ENCODE assay signal across 8 mouse cellular contexts in genomic region chr4:118089939-118090338, GRCm38 (mm10). TPM values are rescaled to one million over a fixed set of nuclear protein-coding genes. Genes with fewer than 3 reads are reported as not detected.
DNase-seq lines count a peak whose midpoint lies in the region; ATAC-seq and TF ChIP-seq lines count a peak whose summit lies in the region.
"Had no signal": no experiment of that assay in that cellular context is flagged by ENCODE, and none has a peak within 500 bp of the region (broad histone marks: within the 10 kb centered on the region; RNA-seq: fewer than 3 reads in every experiment).

No protein-coding gene starts in this region.

- no peak for TF ChIP-seq POLR2A in liver, adult 2 months (IDR thresholded peaks at IDR 0.05; ENCODE audit: extremely low read depth, insufficient read depth, low read length)

- DNase-seq in liver, adult 2 months (ENCODE audit: extremely low read depth, low read depth, low spot score), result peak; percentile 66
- DNase-seq in T-cell, adult 2 months (ENCODE audit: low spot score), result peak; percentile 16
- peak; percentile 54 for DNase-seq in cerebellum, adult 9-11 months
- peak; percentile 43 to 63 for DNase-seq in kidney, adult 8-10 months
- peak; percentile 49 for DNase-seq in lung, postnatal 25 days (ENCODE audit: low spot score)
- peak; percentile 56 for DNase-seq in testis, postnatal 10 days (ENCODE audit: low spot score)

- no peak for ATAC-seq in liver, embryonic 12.5 days

- H3K4me2 ChIP-seq in liver, embryonic 12.5 days, result no peak overlapping the region
- H3K4me2 ChIP-seq: lung, embryonic 15.5 days had no signal

- H3K9me3 ChIP-seq in liver, embryonic 12.5 days (replicated peaks), result no peaks in the 10 kb centered on the region
- H3K9me3 ChIP-seq: lung, embryonic 15.5 days had no signal

- peak; percentile 84 for TF ChIP-seq CTCF in liver, adult 2 months (IDR thresholded peaks at IDR 0.05; ENCODE audit: low read depth, low read length)

- peaks cover 6% of the 10 kb centered on the region; the same call in 1 of the 2 replicates for H3K4me1 ChIP-seq in liver, adult 2 months (ENCODE audit: control insufficient read depth, insufficient read depth, low read length)
- H3K4me1 ChIP-seq in liver, embryonic 12.5 days, result peaks cover 10% of the 10 kb centered on the region

- no peaks in the 10 kb centered on the region for H3K36me3 ChIP-seq in liver, adult 2 months (ENCODE audit: control insufficient read depth, insufficient read depth, low read length)
- no peaks in the 10 kb centered on the region for H3K36me3 ChIP-seq in liver, embryonic 12.5 days
- H3K36me3 ChIP-seq: lung, embryonic 15.5 days had no signal

- no peak overlapping the region for H3K4me3 ChIP-seq in liver, adult 2 months (ENCODE audit: insufficient read depth, low read depth, low read length)
- no peak overlapping the region for H3K4me3 ChIP-seq in liver, embryonic 12.5 days
- H3K4me3 ChIP-seq: lung, embryonic 15.5 days had no signal

- 27% methylated on average over 9 of the region's 9 CpGs for WGBS in liver, adult 2 months
- 35% methylated on average over 9 of the region's 9 CpGs for WGBS in liver, embryonic 12.5 days (ENCODE audit: insufficient replicate concordance)

- H3K79me2 ChIP-seq in liver, adult 2 months (ENCODE audit: control insufficient read depth, insufficient read depth, low read length), result peaks cover 25% of the 10 kb centered on the region; the same call in 1 of the 2 replicates

- H3K9ac ChIP-seq in liver, adult 2 months (ENCODE audit: low read depth, low read length), result no peak overlapping the region
- no peak overlapping the region for H3K9ac ChIP-seq in liver, embryonic 12.5 days
- H3K9ac ChIP-seq: lung, embryonic 15.5 days had no signal

- no peak overlapping the region for H3K27ac ChIP-seq in liver, adult 2 months (replicated peaks; ENCODE audit: insufficient read depth, low read depth, low read length)
- H3K27ac ChIP-seq in liver, embryonic 12.5 days, result no peak overlapping the region
- H3K27ac ChIP-seq: lung, embryonic 15.5 days had no signal

- no peaks in the 10 kb centered on the region for H3K27me3 ChIP-seq in liver, adult 2 months (ENCODE audit: control insufficient read depth, insufficient read depth, low read length)
- no peaks in the 10 kb centered on the region for H3K27me3 ChIP-seq in liver, embryonic 12.5 days (replicated peaks)
- H3K27me3 ChIP-seq: lung, embryonic 15.5 days had no signal

RNA-seq across cellular contexts. Expression of gene St3gal3, which starts 44.8 kb away (rescaled TPM):
- total RNA-seq in liver, adult 2 months (2014; rRNA removed), result 27.9 and 38.3 TPM in 2 replicates
- 44.9 and 47.5 TPM in 2 replicates for polyA plus RNA-seq in liver, adult 2 months (2012; rRNA removed)
- 2.0 and 2.9 TPM in 2 replicates for polyA plus RNA-seq in liver, embryonic 12.5 days (2016; fragmentation: Nextera tagmentation; extraction: Ambion mirVana)

Comparison
In these comparisons a context has a peak if more than half of its experiments do, and no peak if none do; other contexts are left out.
1. RNA of gene St3gal3, which starts 44.8 kb away (polyA plus RNA-seq): 44.9 to 47.5 TPM in liver, adult 2 months; 2.0 to 2.9 TPM in liver, embryonic 12.5 days; every median in the first group is over 10 times any median in the second.
2. DNase-seq: peak in every context shown above with its lines; median percentile 66 in liver, adult 2 months; 56 in testis, postnatal 10 days; 54 in cerebellum, adult 9-11 months; 53 in kidney, adult 8-10 months; 49 in lung, postnatal 25 days; 16 in T-cell, adult 2 months.